Mouse (Mus musculus) lung, postnatal 0 days (tissue): ENCODE data around the gene Tdp2.

Source experiments
- CTCF ChIP-seq: IDR thresholded peaks from 2 replicates; pipeline ENCODE4 v1.5.1; 2016; ENCODE audit warnings: antibody characterized with exemption, mild to moderate bottlenecking
- EP300 ChIP-seq: IDR thresholded peaks from 2 replicates; pipeline ENCODE4 v1.6.1; 2016; ENCODE audit warnings: antibody characterized with exemption, mild to moderate bottlenecking, control low read depth

DNA sequence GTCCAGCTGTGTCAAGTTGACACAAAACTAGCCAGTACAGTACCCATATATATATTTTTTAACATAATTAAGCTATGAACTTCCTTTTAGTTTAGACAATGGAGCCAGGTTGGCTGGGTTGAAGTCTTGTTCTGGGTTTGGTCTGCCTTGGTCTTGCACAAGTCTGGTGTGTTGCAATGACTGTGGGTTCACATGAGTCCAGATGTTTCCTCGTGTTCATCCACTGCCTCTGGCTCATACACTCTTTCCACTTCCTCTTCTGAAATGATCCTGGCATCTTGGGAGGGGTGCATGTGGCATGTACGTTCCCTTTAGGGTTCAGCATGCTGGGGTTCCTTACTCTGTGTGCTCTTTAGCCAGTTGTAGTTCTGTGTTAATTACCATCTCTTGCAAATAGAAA, 40.1 kb upstream of the Tdp2 start:
- TF ChIP-seq EP300 (0 out of 2 replicates have a peak, but pooled peaks have one; percentile 28), CTCF (no peak)
